Mouse (Mus musculus) cerebellum, adult 11-12 months (tissue): ENCODE measurements around the gene Kctd20.
"Not testable (repeated sequence)": the region's sequence is repeated elsewhere in the genome, so short reads cannot be mapped to it uniquely, and the experiment has no call there.

Experiments used
- DNase-seq: peaks from one replicate; pipeline ENCODE4 v3.0.0; 2022

The Kctd20 gene

GRCm38 (mm10) chr17:28986833-28987232, 35.1 kb downstream of the Kctd20 start:
- no peak for DNase-seq

DNA sequence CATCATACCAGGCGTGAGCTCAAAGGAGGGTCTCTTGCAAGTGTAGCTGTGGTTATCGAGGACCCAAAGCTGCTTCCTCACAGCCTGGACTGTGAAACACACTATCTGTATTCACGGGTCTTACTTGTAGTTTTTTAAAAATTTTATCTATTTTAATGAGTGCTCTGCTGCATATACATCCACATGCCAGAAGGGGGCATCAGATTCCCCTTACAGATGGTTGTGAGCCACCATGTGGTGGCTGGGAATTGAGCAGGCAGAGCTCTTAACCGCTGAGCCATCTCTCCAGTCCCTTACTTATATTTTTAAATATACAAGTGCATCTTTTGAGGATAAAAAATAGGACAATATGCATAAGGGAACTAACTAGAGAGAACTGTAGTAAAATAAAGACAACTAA, 36.0 kb downstream of the Kctd20 start:
- DNase-seq: no peak

GRCm38 (mm10) chr17:28988291-28988690, 36.5 kb downstream of the Kctd20 start:
- DNase-seq: no peak

GRCm38 (mm10) chr17:28988996-28989395, 37.2 kb downstream of the Kctd20 start:
- DNase-seq: no peak

DNA sequence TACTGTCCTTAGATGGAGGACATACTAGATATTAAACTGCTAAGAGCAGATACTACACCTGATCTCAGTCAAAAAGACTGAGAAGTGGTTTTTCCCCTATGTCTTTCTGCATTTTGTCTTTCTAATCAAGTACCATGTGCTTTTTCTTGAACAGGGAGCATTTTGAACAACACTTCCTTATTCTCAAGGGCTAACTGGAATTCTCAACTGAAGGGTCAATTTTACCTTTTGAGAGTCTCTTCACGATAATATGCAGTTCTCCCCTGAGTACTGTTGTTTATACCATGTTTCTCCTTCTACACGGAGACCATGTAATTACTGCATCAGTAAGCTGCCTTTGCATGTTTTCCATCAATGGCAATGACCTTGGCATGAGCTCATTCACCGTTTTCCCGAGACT, 38.3 kb downstream of the Kctd20 start:
- no peak for DNase-seq

DNA sequence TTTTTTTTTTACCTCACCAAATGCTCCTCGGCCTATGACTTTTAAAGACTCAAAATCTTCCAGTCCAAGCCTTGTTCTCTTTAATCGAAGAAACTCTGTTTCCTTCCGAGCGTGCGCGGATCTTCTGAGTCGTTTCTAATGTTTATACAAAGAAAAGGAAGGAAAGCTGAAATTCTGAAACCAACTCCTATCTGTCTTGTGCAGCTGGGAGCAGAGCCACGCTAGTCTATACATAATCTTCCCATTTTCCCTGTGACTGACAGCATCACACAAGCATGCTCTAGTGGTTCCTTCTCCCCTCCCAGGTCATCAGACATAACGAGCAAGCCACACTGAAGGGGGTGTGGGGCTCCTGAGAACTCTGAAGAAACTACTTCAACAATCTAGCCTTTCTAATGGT, 39.5 kb downstream of the Kctd20 start:
- DNase-seq: no peak

DNA sequence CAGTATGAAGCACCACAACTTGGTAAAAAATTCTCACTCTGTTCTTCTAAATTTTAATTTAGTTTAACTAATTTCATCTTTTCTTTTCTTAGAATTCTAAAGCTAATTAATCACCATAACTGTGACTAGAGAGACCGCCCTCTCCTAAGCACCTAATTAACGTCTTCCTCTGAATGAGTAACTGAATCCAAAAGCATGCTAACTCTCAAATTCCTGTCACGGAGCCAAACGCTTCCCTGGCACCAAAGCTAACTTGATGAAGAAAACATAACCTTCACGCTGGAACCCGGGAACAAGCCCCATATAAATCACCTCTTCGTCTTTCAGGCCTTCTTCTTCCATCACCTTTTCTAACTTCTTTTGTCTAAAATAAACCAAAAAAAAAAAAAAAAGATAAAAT, 40.4 kb downstream of the Kctd20 start:
- DNase-seq: no peak

- DNase-seq: not testable (repeated sequence)
Measured at GRCm38 (mm10) chr17:28993004-28993403, 41.3 kb downstream of the Kctd20 start.

GRCm38 (mm10) chr17:28994615-28995014, 42.9 kb downstream of the Kctd20 start:
- no peak for DNase-seq

DNA sequence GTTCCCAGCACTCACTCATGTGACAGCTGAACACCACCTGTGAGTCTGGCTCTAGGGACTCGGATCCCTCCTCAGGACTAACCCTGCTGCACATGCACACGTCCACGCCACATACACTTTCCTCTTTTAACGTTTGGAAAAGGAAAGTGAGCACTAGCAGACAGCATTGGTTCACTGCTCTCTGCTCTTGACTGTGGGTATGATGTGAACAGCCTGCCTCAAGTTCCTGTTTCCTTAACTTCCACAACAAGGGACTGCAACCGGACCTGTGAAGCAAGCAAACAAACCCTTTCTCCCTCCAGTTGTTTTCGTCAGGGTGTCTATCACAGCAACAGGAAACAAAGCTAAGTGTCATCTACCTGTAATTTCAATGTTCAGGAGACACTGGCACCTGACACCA, 48.7 kb downstream of the Kctd20 start:
- no peak for DNase-seq

- DNase-seq: no peak
Measured at GRCm38 (mm10) chr17:29003740-29004139, 52.0 kb downstream of the Kctd20 start.

DNA sequence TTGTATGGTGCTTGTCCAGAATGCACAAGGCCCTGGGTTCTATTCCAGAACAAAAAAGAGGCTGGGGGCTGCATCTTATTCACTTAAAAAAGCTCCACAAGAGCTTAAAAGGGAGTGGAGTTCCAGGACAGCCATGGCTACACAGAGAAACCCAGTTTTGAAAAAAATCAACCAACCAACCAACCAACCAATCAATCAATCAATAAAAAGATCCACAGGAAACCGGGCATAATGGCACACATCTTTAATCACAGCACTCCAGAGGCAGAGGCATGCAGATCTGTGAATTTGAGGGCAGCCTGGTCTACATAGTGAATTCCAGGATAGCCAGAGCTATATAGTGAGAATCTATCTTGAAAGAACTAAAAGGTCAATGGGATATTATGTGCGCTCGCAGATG, 53.3 kb downstream of the Kctd20 start:
- no peak for DNase-seq

- no peak for DNase-seq
Measured at GRCm38 (mm10) chr17:29006812-29007211, 55.1 kb downstream of the Kctd20 start.

- DNase-seq: no peak
Measured at GRCm38 (mm10) chr17:29007243-29007640, 55.5 kb downstream of the Kctd20 start.

GRCm38 (mm10) chr17:29007641-29008325, 56.0 kb downstream of the Kctd20 start, which contains the start of gene Stk38:
Stk38 (minus strand) TSS chr17:29007995.
- DNase-seq: peak; percentile 91

DNA sequence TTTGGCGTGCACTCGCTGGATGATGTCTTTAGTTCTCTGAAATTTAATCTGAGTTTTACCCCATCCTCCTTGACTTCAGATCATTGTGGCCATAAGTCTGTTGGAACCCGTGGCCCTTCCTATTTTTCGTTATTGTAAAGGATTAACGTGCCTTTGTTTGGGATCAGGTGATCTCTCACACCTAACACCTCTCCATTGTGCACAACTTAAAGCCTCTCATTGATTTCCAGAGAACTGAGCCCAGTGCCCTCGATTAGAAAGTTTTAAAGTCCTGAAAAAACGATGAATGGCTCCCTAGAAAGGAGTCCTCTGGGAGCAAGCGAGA, 56.5 kb downstream of the Kctd20 start:
- no peak for DNase-seq

GRCm38 (mm10) chr17:29009181-29009580, 57.4 kb downstream of the Kctd20 start:
- no peak for DNase-seq

- DNase-seq: no peak
Measured at GRCm38 (mm10) chr17:29014235-29014634, 62.5 kb downstream of the Kctd20 start.

DNA sequence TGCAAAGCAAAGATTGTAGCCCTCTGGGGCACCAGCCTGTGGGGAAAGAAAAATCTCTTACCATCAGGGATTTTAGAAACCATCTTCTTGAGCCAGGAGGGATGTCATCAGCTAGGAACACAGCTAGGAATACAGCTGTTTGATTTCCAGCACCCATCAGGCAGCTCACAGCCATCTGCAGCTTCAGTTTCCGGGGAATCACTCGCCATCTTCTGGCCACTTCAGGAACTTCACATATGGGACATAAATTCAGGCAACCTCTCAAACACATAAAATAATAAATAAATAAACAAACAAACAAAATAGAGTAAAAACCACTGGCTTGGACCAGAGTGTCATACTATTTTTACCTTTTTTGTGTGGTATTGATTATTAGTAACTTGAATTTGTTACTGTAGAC, 63.9 kb downstream of the Kctd20 start:
- no peak for DNase-seq

DNA sequence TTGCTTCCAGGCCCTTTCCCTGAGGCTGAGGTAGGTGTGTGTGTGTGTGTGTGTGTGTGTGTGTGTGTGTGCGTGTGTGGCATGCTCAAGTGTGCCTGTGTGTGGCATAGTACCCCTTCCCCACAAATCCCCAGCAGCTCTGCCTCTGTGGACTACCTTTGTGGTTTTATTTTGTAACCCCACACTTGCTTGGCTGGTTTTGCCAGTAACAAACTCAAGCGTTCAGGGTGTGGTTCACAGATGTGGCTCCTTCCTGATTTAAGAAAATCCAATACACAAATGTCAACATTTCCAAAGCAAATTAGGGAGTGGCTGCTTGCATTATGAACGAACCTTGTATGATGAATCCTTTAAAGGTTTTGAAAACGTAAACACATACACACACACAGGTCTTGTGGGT, 65.0 kb downstream of the Kctd20 start:
- DNase-seq: no peak

DNA sequence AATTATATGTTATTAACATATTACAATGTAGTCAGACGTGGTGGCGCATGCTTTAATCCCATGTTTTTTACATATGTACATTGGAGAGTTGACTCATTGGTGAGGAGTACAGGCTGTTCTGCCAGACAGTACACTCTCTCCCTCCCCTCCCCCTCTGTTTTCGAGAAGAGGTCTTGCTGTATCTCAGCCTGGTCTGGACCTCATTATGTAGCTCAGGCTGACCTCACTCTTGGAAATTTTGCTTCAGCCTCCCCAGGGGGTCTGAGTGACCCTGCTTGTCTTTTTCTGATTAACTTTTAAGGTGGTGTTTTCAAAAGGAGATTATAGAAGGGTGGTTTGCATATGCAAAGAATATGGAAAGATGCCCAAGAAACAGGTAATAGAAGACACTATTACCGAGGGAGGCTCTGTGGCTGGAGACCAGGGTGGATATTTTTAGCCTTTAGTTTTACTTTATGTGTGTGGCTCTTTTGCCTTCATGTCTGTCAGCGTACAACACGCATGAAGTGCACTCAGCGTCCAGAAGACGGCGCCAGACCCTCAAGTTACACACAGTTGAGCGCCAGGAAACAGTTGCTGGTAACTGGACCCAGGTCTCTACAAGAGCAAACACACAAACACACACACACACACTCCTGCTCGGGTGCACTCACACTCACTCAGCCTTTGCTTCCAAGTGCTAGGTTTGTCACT, 66.7 kb downstream of the Kctd20 start:
- no peak for DNase-seq
